ENCODE assay signal across 22 mouse cellular contexts in the genomic region with DNA sequence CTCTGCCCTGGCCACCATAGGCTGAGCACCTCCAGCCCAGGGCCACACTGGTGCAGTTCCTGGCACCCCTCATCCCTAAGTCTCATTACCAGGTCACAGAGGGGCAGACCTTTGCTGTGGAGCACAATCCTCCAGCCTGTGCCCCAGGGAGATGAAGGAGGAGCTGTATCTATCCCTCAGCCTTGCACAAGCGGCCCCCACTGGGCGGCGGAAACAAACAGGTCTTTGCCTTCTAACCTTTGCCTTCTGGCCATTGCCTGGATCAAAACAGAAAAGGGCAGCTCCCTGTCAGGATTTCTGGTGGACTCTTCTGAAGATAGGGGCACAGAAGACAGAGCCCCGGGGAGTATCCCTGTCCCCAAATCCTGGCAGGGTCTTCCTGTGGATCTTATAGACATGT. TPM values are rescaled to one million over a fixed set of nuclear protein-coding genes. Genes with fewer than 3 reads are reported as not detected.
DNase-seq lines count a peak whose midpoint lies in the region; ATAC-seq and TF ChIP-seq lines count a peak whose summit lies in the region.
"Had no signal": no experiment of that assay in that cellular context is flagged by ENCODE, and none has a peak within 500 bp of the region (broad histone marks: within the 10 kb centered on the region; RNA-seq: fewer than 3 reads in every experiment).

No protein-coding gene starts in this region.

- H3K27me3 ChIP-seq in kidney, adult 2 months (replicated peaks; ENCODE audit: control insufficient read depth, insufficient read depth, low read length): 0 out of 2 replicates have a peak, but pooled peaks cover 2% of the 10 kb centered on the region
- H3K27me3 ChIP-seq in liver, embryonic 11.5 days (replicated peaks; ENCODE audit: control insufficient read depth, insufficient read depth, low read length): peaks cover 56% of the 10 kb centered on the region
- peaks cover 66% of the 10 kb centered on the region for H3K27me3 ChIP-seq in liver, embryonic 15.5 days

- no peaks in the 10 kb centered on the region for H3K36me3 ChIP-seq in kidney, adult 2 months (ENCODE audit: control insufficient read depth, insufficient read depth, low read length)
- H3K36me3 ChIP-seq in liver, embryonic 11.5 days (ENCODE audit: control insufficient read depth, insufficient read depth, low read length): no peaks in the 10 kb centered on the region
- H3K36me3 ChIP-seq in liver, embryonic 15.5 days (replicated peaks): no peaks in the 10 kb centered on the region
- H3K36me3 ChIP-seq: embryonic facial prominence, embryonic 12.5 days; forebrain, embryonic 12.5 days; heart, embryonic 15.5 days had no signal

- no peak overlapping the region for H3K27ac ChIP-seq in kidney, adult 2 months (ENCODE audit: insufficient read depth, low read depth, low read length)
- 0 out of 2 replicates have a peak overlapping the region, but pooled peaks have one; percentile 5 for H3K27ac ChIP-seq in liver, embryonic 11.5 days (ENCODE audit: low read depth, low read length)
- peak overlapping the region; percentile 74 for H3K27ac ChIP-seq in liver, embryonic 15.5 days (replicated peaks)
- H3K27ac ChIP-seq: embryonic facial prominence, embryonic 12.5 days; forebrain, embryonic 12.5 days; heart, adult 2 months; heart, embryonic 15.5 days; hindbrain, embryonic 14.5 days had no signal

- no peak for TF ChIP-seq CTCF in kidney, adult 2 months (conservative IDR thresholded peaks at IDR 0.05; ENCODE audit: insufficient read depth, insufficient read length, low read depth, low read length)

- no peaks in the 10 kb centered on the region for H3K9me3 ChIP-seq in liver, embryonic 11.5 days (ENCODE audit: control insufficient read depth, low read length)
- no peaks in the 10 kb centered on the region for H3K9me3 ChIP-seq in liver, embryonic 15.5 days (replicated peaks)
- H3K9me3 ChIP-seq: embryonic facial prominence, embryonic 12.5 days; forebrain, embryonic 12.5 days; heart, embryonic 15.5 days had no signal

- no peak overlapping the region for H3K4me3 ChIP-seq in kidney, adult 2 months (ENCODE audit: insufficient read depth, low read depth, low read length)
- H3K4me3 ChIP-seq in liver, embryonic 11.5 days (ENCODE audit: low read depth, low read length): no peak overlapping the region
- no peak overlapping the region for H3K4me3 ChIP-seq in liver, embryonic 15.5 days (replicated peaks)
- H3K4me3 ChIP-seq: embryonic facial prominence, embryonic 12.5 days; forebrain, embryonic 12.5 days; heart, adult 2 months; heart, embryonic 15.5 days had no signal

- 0 out of 2 replicates have a peak, but pooled peaks cover 8% of the 10 kb centered on the region for H3K4me1 ChIP-seq in kidney, adult 2 months (ENCODE audit: control insufficient read depth, insufficient read depth, low read length)
- H3K4me1 ChIP-seq in liver, embryonic 11.5 days (replicated peaks; ENCODE audit: control insufficient read depth, insufficient read depth, low read length): peaks cover 16% of the 10 kb centered on the region
- peaks cover 28% of the 10 kb centered on the region for H3K4me1 ChIP-seq in liver, embryonic 15.5 days (replicated peaks)

- peak; percentile 55 for DNase-seq in kidney, adult 2 months
- DNase-seq in kidney, postnatal 14 days: no peak
- DNase-seq in liver, embryonic 11.5 days (ENCODE audit: low spot score): no peak
- peak; percentile 72 for DNase-seq in yolk sac, embryonic 10.5 days (ENCODE audit: low spot score)
- no peak for DNase-seq in natural killer cell, adult 2 months (ENCODE audit: low spot score in 2 of 2)
- DNase-seq in layer of hippocampus, postnatal 36 days: no peak
- DNase-seq: adrenal gland, adult 2 months; adrenal gland, postnatal 25 days; cerebellum, adult 18-20 months; cerebellum, adult 9-11 months; cerebellum, postnatal 36 days; forebrain, postnatal 0 days; heart, adult 2 months; heart, postnatal 14 days had no signal

- WGBS in kidney, adult 2 months: 63% methylated on average over 4 of the region's 4 CpGs
- 49% methylated on average over 4 of the region's 4 CpGs for WGBS in liver, embryonic 11.5 days
- 71% methylated on average over 4 of the region's 4 CpGs for WGBS in liver, embryonic 15.5 days (ENCODE audit: insufficient replicate concordance)

- ATAC-seq in liver, embryonic 11.5 days (replicated peaks; ENCODE audit: low FRiP score): no peak
- 0 out of 2 replicates have a peak, but pooled peaks have one; percentile 44 for ATAC-seq in liver, embryonic 15.5 days (ENCODE audit: insufficient read depth)
- ATAC-seq: forebrain, postnatal 0 days had no signal

- no peak for TF ChIP-seq POLR2A in kidney, adult 2 months (IDR thresholded peaks at IDR 0.05; ENCODE audit: low read depth, low read length)

- no peak overlapping the region for H3K4me2 ChIP-seq in liver, embryonic 11.5 days
- H3K4me2 ChIP-seq in liver, embryonic 15.5 days: no peak overlapping the region; the same call in 1 of the 2 replicates
- H3K4me2 ChIP-seq: embryonic facial prominence, embryonic 12.5 days; forebrain, embryonic 12.5 days; heart, embryonic 11.5 days; heart, embryonic 15.5 days; hindbrain, embryonic 14.5 days had no signal

- no peak overlapping the region for H3K9ac ChIP-seq in liver, embryonic 11.5 days (ENCODE audit: low read depth, low read length)
- H3K9ac ChIP-seq in liver, embryonic 15.5 days: no peak overlapping the region
- H3K9ac ChIP-seq: embryonic facial prominence, embryonic 12.5 days; forebrain, embryonic 12.5 days; forebrain, postnatal 0 days; heart, embryonic 15.5 days; hindbrain, embryonic 14.5 days had no signal

RNA-seq across cellular contexts. Expression of a gene that starts 1.6 kb away (rescaled TPM):
- polyA plus RNA-seq in kidney, adult 2 months (2012; rRNA removed): 52.8 and 77.3 TPM in 2 replicates
- 7.6 and 7.7 TPM in 2 replicates for polyA plus RNA-seq in liver, embryonic 11.5 days (2014; fragmentation: Nextera tagmentation; extraction: Ambion mirVana)
- polyA plus RNA-seq in liver, embryonic 15.5 days (2015; fragmentation: Nextera tagmentation; extraction: Ambion mirVana): 16.9 and 20.5 TPM in 2 replicates
- total RNA-seq in layer of hippocampus, postnatal 36 days (2021): under 1 TPM; 0.15 to 0.18 TPM
- total RNA-seq: forebrain, postnatal 0 days; hematopoietic stem cell, adult 5-6 weeks had no signal

RNA-seq across cellular contexts. Expression of a gene that starts 20.6 kb away (rescaled TPM):
- 129 and 131 TPM in 2 replicates for polyA plus RNA-seq in kidney, adult 2 months (2012; rRNA removed)
- polyA plus RNA-seq in liver, embryonic 11.5 days (2014; fragmentation: Nextera tagmentation; extraction: Ambion mirVana): 117 and 123 TPM in 2 replicates
- polyA plus RNA-seq in liver, embryonic 15.5 days (2015; fragmentation: Nextera tagmentation; extraction: Ambion mirVana): 41.8 and 47.6 TPM in 2 replicates
- 10 to 100 TPM; 71.3 to 71.6 TPM for total RNA-seq in layer of hippocampus, postnatal 36 days (2021)

RNA-seq across cellular contexts. Expression of a gene that starts 22.0 kb away (rescaled TPM):
- polyA plus RNA-seq in kidney, adult 2 months (2012; rRNA removed): 9.5 TPM in 1 of 2 replicates, not detected in the other
- not detected in 2 replicates for polyA plus RNA-seq in liver, embryonic 11.5 days (2014; fragmentation: Nextera tagmentation; extraction: Ambion mirVana)
- 0.36 and 0.38 TPM in 2 replicates for polyA plus RNA-seq in liver, embryonic 15.5 days (2015; fragmentation: Nextera tagmentation; extraction: Ambion mirVana)
- total RNA-seq in layer of hippocampus, postnatal 36 days (2021): not detected
- total RNA-seq: ES-E14; forebrain, postnatal 0 days; hematopoietic stem cell, adult 5-6 weeks had no signal
- polyA plus RNA-seq: forebrain, embryonic 12.5 days; forebrain, postnatal 0 days; heart, embryonic 11.5 days; hindbrain, embryonic 14.5 days had no signal

RNA-seq across cellular contexts. Expression of a gene that starts 37.3 kb away (rescaled TPM):
- 751 and 939 TPM in 2 replicates for polyA plus RNA-seq in kidney, adult 2 months (2012; rRNA removed)
- 65.5 and 70.6 TPM in 2 replicates for polyA plus RNA-seq in liver, embryonic 11.5 days (2014; fragmentation: Nextera tagmentation; extraction: Ambion mirVana)
- 42.8 and 46.5 TPM in 2 replicates for polyA plus RNA-seq in liver, embryonic 15.5 days (2015; fragmentation: Nextera tagmentation; extraction: Ambion mirVana)
- total RNA-seq in layer of hippocampus, postnatal 36 days (2021): 10 to 100 TPM; 18.7 to 20.4 TPM

RNA-seq across cellular contexts. Expression of a gene that starts 44.1 kb away (rescaled TPM):
- 323 and 342 TPM in 2 replicates for polyA plus RNA-seq in kidney, adult 2 months (2012; rRNA removed)
- polyA plus RNA-seq in liver, embryonic 11.5 days (2014; fragmentation: Nextera tagmentation; extraction: Ambion mirVana): 648 and 680 TPM in 2 replicates
- polyA plus RNA-seq in liver, embryonic 15.5 days (2015; fragmentation: Nextera tagmentation; extraction: Ambion mirVana): 635 and 803 TPM in 2 replicates
- 100 to 1,000 TPM; 118 to 122 TPM for total RNA-seq in layer of hippocampus, postnatal 36 days (2021)

Comparison
In these comparisons a context has a peak if more than half of its experiments do, and no peak if none do; other contexts are left out.
1. DNase-seq: peak in kidney, adult 2 months (single experiment) and yolk sac, embryonic 10.5 days (single experiment); none in kidney, postnatal 14 days (single experiment), liver, embryonic 11.5 days (single experiment), natural killer cell, adult 2 months (0 of 2) and layer of hippocampus, postnatal 36 days (0 of 2).